Mouse (Mus musculus) frontal cortex, postnatal 10 days (tissue): ENCODE measurements at regions not wholly inside any gene's neighbourhood (a gene's known extent, or its start where the extent isn't known, plus 50 kb on each side); places are given as distances from the start of the nearest gene placed in this dataset.
A peak's percentile ranks its signal among the peaks of the same experiment; 100 is the strongest.

Source experiments
- DNase-seq, 2 experiments: peaks; one replicate each; pipeline ENCODE4 v3.0.0; 2022; ENCODE audit warnings: low spot score in 2 of 2, mixed read lengths in 1 of 2

DNA sequence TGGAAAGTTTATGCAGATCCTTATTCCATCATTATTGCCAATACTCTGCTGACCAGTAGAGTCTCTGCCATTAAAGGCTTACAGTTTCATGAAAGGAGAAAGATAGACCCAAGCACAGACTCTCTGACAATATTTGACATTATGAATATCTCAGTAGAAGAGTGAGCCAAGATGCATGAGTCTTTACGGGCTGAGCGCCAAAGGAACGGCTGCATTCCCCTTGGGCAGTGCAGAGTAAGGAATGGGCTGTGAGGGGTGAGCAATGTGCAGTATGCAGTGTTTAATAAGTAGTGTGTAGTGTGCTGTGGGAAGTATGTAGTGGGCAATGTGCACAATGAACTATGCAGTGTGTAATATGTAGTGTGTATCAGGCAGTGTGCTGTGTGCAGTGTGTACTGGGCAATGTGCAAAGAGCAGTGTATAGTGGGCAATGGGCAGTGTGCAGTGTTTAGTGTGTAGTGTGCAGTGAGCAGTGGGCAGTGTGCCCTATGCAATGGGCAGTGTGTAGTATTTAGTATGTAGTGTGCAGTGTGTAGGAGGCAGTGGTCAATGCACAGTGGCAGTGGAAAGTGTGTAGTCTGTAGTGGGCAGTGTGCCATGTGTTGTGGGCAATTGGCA is 671.8 kb downstream of the 5730522E02Rik start:
- no peak for DNase-seq

DNA sequence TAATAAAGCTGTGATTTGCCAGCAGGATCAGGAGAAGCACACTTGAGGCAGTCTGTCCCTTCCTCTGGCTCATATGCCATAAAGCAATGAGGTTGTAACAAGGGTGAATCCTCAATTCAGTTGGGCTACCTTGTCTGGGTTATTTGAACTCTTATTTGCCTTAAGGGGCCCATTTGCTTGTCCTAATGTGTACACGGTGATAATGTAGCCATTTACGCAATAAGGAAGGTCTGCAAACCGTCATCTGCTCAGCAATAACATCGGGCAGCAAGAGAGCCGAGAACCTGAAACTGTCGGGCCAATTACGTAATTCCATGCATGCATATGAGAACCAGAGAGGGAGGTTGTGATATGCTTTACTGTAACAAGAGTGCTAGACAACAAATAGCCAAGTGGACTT is 674.5 kb downstream of the 5730522E02Rik start:
- DNase-seq: no peak

DNA sequence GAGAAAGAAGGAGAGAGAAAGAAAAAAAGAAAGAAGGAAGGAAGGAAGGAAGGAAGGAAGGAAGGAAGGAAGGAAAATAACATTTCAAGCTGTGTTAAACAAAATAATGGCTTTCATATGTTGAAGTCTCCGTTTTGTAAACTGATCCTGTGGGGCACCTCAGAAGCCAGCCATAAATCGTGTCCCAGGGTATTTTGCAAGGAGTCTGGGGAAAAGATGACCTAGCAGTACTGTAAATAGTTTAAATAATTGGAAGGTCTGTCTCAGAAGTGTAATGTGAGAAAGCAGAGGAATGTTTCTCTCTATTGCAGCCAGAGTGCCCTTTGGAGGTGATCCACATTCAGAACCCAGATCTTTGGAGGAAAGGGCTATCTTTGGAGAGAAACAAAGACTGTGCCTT is 677.5 kb downstream of the 5730522E02Rik start:
- DNase-seq: no peak

DNA sequence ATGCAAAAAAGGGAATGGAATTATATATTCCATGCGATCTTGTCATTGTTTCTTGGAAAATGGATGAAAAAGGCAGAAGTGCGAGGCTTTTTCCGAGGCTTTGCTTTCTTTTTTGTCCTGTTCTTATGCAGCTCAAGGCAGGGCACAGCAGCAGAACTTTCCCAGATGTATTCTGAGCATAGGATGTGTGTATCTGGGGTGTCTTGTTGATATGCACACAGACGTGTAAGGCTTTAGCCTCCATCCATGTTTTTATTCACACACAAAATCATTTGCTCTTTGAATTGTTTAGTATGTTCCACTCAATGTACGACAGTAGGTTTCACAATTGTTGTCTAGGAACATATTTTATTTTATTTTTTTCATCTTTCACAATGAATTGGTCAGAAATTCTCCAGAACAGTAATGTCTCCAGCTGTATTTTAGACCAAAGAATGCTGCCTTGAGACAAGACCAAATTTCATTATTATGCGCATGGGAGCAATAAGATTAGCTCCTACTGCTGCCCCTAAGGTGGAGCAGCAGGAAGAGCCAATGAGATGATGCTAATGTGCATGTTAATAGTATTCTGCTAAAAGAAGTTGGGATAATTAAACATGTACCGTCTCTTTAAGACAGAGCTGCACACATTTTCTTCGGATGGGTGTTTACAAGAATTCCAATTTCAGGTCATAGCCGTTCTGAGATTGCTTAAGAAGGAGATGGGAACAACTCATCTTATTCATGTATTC is 678.7 kb downstream of the 5730522E02Rik start:
- DNase-seq: no peak

DNA sequence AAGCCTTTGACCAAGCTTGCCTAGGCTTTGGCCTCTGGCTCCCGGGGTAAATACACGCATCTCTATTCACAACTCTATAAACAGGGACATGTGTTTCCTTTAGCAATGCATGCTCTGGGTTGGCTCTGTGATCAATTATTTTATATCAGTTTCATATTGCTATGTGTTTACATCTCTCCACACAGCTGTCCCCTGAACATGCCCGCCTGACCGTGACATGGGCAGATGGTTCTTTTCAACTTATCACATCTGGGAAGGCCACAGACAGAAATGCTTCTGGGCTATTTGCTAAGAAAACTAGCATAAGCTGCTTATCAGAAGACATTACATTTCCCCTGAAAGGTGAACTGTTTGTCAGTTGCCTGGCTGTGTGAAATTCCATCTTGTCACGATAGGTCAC is 682.5 kb downstream of the 5730522E02Rik start:
- no peak for DNase-seq

DNA sequence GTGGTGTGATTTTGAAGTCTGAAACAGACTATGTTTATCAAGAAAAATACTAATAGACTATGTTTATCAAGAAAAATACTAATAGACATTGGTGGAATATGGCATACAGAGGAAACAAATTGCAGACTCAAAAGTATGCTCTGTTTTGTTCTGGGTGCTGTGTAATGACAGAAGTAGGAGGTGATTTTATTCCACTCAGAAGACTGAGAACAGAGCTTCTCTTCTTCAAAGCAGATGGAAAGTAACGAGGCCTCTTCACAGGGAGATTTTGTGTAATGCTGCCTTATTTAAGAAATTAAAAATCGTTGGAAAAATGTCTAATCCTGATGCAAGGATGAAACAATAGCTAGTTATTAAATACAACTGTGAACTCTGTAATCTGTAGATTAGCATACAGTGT is 691.7 kb downstream of the 5730522E02Rik start:
- DNase-seq: no peak

DNA sequence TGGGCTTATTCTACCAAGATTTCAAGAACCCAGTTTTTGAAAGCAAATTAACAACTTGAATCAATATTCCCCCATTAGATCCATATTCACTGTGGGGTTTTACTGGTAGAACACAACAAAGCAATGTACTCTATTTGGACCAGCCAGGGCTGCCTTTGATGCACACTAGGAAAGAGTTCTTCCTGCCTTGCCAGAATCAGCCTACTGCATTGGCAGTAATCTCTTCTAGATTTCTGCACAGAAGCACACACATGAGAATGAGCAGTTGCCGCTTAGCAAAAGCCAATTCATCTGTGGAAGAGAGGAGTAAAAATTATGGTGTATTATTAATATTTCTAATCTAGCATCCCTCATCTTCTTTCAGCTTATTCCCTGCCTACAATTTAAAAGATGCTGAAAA is 692.4 kb downstream of the 5730522E02Rik start:
- DNase-seq: no peak

DNA sequence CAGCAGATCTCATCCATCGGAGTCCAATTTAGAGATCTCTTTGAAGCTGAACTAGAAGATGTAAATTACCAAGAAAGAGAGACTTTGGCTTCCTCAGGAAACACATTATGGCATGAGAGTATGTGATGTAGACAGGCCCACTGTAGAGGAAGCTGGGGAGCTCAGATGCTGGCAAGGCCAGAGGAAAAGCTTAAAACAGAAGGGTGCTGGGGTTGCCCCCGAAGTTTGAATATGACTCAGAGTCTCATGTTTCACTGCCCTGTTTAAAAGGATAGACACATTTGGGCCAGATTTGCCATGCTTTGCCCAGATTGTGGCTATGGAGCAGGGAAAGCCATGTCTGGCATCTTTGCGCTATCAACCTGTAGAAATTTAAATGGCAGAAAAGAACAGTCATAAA is 705.1 kb downstream of the 5730522E02Rik start:
- no peak for DNase-seq

DNA sequence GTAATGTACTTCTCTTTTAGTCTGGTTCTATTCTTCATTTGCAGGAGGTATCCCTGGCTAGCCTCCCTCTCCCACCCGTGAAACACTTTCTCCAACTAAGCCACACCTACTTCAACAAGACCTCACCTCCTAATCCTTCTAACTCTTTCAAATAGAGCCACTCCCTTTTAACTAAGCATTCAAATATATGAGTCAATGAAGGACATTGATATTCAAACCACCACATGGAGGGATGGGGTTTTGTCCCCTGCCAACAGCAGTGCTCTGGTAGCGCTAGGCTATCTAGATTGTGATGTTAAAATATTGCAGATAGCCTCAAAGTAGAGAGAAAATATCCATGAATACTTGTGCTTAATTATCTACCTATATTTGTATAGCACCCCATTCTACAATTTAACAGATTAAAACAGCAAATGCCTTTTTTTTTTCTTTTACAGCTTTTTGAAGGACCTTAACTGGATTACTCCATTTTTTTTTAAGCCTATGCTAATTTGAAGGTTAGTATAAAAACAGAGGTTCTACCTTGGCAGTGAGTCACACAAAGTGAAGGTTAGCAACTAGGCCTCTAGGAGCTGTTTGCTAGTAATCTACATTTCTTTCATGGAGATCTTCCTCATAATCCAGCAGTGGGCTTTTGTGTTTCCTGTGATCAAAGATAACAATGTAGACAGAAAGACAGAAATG is 736.7 kb downstream of the 5730522E02Rik start:
- no peak for DNase-seq

DNA sequence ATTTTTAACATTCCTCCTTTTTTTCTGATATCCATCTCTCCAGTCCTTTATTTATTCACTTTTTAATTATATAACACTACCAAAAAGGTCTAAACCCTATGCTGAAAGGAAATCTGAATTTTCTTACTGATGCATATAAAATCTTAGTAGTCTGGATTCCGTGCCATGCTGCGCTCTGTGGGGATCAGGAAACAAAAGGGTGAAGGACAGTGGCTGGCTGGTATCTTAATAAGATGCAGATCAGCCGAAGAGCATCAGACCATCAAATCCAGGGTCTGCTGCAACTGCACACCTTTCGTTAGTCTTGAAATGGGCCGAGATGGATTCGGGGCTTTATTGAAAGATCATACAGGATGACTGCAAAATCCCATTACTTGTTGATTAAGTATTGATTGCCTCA is 740.7 kb downstream of the 5730522E02Rik start:
- no peak for DNase-seq

DNA sequence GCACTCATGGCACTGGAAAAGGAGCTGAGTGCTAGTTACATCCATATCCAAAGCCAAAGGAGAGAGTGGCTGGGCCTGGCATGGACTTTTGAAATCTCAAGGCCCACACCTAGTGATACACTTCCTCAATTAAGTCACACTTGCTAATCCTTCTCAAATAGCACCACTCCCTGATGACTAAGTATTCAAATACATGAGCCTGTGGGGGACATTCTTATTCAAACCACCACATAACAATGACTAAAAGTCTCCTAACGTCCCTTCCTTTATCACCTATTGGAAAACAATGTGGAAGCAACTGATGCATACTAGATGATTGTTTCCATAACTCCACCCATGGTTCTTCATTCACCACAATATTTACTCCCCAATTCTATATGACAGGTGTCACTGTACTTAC is 773.4 kb downstream of the 5730522E02Rik start:
- DNase-seq: no peak

DNA sequence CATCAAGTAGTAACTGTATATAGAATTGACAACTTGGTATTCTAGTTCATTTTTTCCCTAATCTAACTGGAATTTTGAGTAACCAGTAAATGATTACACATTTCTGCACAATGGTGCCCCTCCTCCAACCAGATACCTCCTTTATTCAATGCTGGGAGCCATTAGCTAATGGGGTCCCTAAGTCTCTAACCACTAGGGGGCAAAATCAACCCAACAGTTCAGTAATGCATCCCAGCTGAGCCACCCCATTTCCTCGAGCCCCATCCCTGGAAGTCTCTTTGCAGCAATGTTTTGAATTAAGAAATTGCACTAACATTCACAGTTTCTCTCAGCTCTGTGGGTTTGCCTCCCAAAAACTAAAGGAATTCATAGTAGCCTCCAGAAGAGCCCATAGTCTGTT is 774.9 kb downstream of the 5730522E02Rik start:
- DNase-seq: no peak

DNA sequence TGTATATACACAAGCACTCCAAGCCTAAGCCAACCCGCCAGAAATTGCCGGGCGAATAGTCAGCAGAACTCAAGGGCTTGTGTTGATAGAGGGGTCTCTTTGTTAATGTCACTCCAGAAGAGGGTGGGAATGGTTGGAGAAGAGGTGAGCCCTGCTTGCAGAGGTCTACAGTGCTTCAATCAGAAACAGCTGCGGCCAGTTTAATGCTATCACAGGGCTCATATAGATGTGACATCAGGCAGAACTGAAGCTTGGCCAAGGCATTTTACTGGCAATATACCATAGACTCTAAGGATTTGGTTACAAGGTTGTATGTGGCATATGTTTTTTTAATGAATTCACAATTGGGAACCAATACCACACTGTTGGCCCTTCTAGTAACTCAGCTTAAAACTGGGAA is 787.4 kb downstream of the 5730522E02Rik start:
- no peak for DNase-seq

DNA sequence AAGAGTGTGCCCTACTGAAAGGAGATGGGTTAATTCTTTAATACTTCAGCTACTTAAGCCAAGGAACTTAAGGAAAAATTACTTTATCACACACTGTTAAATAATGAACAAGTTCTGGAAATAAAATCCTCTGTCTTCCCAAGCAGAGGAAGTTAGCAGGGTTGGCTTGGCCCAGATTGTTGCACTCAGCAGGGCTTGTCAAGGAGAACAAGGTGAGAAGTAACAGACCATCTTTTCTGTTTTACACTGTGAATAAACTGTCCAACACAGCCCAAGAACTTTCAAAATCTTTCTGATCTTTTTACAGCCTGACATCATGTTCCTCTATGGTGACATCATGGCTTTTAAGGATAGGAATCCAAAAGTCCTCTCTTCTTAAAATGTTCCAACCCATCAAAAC is 789.1 kb downstream of the 5730522E02Rik start:
- DNase-seq: no peak

DNA sequence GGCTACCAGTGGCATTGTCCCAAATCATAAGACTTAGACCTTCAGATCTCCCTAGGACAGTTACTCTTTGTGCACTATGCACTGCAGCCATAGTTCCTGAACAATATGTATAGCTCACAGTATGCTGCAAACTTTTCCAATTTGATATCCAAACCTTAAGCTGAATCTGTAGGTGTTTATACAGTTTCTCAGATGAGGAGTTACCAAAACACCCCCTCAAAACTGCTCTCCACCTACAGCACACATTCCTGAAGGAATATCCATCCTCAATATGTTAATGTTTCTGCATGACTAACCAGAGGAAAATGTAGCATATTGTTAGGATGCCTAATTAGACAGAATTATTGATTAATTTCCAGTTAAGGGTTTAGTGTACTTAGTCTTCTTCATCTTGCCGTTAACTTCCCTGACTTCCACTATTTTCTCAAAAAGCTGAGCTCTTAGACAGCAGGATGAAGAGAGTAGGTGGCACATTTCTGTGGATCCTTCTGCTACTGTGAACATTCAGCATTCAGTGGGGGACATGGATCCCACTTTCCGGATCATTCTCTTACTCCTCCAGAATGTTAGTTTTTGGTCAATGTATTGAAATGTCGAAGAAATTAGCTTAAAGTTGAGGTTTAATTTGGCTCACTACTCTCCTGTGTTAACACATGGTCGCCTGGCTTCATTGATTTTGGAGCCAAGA is 800.0 kb downstream of the 5730522E02Rik start:
- no peak for DNase-seq

DNA sequence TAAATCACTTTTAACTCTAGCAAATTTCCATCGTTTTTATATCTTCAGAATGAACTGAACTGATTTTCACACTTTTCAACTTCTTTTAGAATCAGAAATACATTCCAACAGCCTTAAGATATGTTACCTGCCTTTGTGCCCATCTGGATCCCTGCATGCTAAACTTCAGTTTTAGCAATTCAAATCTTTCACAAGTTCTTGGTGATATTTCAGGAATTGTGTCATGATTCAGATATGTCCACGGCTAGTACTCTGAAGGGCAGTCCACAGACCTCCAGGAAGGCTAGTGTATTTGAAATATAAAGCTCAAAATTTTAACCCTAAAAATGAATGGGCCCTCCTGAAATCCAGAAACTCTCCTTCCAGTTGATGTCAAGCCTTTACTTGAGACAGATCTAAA is 818.9 kb downstream of the 5730522E02Rik start:
- no peak for DNase-seq

DNA sequence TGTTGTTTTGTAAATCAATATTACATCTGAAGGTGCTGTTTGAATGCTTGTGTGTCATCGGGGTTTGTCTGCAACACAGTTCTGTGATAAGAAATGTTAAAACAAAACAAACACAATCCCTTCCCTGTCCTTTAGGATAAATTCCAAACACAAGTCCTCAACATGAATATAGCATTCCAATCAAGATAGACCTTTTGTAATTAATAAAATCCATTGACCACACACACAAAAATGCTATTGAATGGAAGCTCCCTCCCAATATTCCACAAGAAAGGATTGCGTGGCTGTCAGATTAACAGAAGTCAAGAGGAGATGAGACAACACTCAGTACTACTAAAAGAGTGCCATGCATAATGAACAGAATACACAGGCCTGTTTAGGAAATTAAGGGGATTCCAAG is 843.5 kb downstream of the 5730522E02Rik start:
- no peak for DNase-seq

DNA sequence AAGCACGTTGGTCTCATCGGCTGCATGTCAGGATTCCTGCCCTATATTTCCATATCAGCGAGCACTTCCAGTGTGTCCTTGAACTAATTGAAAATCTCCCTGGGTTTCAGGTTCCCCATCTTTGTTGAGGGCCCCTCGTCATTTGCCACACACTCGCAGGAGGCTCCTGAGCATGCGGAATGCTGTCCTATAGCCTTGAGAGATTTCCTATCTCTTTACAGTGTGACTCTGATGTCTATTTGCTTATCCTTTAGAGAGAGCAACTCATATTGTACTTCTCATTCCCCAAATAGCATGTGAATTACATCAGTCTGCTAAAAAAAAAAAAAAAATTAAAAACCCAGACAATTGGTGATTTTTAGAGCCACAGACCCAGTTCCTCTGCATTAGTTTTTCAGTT is 845.1 kb downstream of the 5730522E02Rik start:
- no peak for DNase-seq

DNA sequence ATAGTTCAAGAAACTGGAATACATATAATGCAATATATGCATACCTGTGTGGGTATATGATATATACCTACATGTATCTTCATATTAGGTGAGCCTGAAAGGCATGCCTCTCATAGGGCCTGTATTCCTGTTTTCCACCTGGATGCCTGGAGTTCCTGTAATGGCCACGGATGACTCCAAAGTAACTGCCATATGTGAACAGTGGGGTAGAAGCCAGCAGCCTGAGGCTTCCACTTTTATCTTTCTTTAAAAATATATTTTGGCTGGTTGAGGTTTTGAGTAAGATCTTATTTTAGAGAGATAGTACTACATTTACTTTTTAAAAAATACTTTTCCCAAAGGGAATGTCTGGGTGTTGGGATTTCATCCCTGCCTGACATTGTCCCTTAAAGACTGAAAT is 850.8 kb downstream of the 5730522E02Rik start:
- DNase-seq: no peak

DNA sequence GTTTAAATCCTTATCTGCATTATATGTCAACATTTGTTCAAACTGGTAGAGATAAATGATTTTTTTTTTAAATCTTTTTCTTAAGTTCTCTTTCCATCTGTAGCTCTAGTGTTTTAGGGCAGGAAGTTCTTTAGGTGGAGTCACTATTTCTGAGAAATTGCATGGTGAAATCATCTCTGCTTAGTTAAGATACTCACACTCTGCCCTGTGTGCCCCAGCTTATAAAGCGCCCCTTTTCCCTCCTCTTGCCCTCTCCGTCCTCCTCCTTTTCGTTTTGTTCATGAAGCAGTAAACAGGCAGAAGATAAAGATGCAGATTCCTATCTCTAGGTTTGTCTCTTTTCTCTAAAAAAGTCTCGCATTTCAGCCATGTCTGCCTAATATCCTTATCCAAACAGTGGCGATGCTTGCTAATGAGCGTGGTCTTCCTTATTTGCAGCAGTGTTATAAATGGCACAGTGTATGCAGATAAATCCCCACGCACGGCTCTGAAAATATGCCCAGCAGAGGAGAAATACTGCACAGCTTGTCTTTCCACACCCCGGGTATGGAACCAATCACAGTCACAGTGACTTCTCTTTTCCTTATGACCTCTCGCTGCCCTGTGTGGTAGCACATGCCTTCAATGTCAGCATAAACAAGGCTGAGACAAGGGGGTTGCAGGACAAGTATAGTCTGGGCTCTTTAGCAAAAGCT is 852.7 kb downstream of the 5730522E02Rik start:
- DNase-seq: peak in 1 of 2 experiments; percentile 18

DNA sequence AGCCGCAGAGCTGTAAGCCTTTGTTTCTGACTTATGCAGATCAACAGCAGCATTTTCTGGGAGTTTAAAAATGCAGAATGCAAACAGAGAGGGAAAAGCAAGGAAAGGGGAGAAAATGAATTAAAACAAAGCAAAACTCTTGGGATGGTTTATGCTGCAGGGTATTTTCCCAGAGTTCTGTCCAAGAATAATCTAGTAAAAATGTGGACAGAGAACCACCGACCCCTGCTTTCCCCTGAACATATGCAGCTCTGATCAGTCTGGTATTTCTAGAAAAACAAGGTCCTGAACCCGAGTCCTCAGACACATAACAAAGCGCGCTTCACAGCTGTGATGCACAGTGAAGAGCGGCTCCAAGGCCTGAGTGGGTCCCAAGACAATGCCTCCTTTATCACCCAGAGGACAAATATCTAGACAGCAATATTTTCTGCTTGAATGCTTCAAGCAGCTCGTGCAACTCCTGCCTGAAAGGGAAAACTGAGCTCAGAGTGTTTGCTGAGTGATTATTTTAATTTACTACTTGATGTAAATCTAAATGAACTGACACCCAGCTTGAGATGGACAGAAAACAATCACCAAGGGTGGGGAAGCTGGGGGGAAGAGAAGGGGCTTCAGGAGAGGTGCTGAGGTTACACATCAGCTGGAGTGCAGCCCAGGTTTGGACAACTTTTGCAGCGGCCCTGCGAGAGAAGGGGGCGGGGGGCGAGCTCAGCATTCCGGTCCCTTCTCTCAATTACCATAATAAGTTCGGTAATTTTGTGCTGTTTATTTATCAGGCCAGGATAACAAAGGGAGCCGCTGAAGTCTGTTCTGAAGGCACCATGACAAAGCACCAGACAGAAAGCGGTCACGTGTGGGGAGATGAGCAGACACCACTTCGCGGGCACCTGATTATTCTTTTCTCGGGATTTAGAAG is 853.6 kb downstream of the 5730522E02Rik start:
- peak; percentile 7 to 9 for DNase-seq
